Mouse (Mus musculus): Measurements from ENCODE around the gene Clcnka.

- TF ChIP-seq CTCF (IDR thresholded peaks at IDR 0.05; ENCODE audit: borderline replicate concordance, insufficient read depth, low read depth, low read length) (peak; percentile 72), POLR2A (IDR thresholded peaks at IDR 0.05; ENCODE audit: borderline replicate concordance, insufficient read depth, low read length) (no peak)
Measured at GRCm38 (mm10) chr4:141387093-141387784, 11.3 kb downstream of the Clcnka start.
